Mouse (Mus musculus) small intestine, adult 2 months (tissue): ENCODE results near the gene Rab8a.

ENCODE experiments used
- CTCF ChIP-seq: fragments of 200-500 bp; IDR thresholded peaks from 2 replicates; pipeline ENCODE4 v1.5.1; 2012; ENCODE audit warnings: low read depth, mild to moderate bottlenecking, control low read depth, inconsistent platforms, low read length, moderate library complexity, mixed read lengths; ENCODE audit not compliant: insufficient replicate concordance, insufficient read length; ENCODE audit errors: extremely low read depth
- POLR2A ChIP-seq: fragments of 200-500 bp; IDR thresholded peaks from 2 replicates; pipeline ENCODE4 v1.6.1; 2012; ENCODE audit warnings: low read depth, mild to moderate bottlenecking, control low read depth, inconsistent platforms, low read length, moderate library complexity

DNA sequence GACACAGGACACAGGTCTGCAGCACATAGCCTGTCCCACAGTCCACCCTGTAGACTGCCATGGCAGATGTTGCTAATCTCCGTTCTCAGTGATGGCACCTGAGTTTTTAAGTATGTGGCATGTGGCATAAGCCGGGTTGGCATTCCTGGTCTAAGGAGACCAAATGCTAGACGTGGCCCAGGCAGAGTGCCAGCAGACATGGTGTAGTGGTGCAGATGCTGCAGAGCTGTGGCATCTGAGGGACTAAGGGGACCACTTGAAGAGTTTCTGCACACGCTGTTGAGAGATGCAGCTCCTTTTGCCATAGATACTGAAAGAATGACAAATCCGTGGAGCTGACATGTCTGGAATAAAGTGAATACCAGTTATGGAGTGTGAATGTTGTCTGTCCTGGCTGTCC is 61.7 kb downstream of the Rab8a start:
- TF ChIP-seq POLR2A (no peak), CTCF (no peak)
